Mouse (Mus musculus): ENCODE data around the gene Mitf.

Mitf gene

DNA sequence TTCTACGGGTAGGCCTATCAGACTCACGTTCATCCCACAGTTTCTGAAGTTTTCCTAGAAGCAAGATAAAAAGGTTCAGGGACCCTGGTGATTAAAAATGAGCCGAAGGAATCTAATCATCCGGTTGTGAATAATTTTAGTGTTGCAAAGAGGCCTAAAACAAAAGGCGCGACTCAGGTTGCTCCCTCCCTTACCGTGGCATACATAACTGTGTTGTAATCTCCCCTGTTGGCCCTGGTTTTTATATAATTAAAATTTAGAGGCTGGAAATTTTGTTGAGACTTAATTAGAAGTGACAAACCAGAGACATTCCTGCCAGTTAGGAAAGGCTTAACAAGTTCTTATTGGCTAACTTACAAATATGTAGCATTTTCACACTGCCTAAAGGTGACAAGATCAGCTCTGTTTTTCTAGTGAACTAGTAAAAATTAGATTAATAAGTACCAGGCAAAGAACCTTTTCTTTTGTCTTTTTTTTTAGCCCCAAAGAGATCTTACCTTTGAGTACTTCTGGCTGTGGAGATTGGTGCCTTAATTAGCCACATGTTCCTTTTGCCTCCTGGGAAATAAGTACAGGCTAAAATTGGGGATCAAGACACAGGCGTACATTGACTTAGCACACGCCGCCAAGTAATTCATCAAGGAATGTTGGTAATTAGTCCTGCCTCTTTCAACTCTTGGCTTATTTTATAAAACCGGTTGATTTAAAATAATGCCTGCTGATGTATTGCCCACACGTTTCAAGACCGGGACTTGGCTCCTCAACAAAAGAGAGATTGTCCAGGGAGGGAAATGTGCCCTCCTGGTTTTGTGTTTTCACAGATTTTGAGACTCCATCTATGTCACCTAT lies 143.4 kb downstream of the Mitf start:
- no peak for DNase-seq (ENCODE audit: low spot score)

- no peak for DNase-seq (ENCODE audit: low spot score)
Measured at GRCm38 (mm10) chr6:97950882-97951245, 144.0 kb downstream of the Mitf start.

- no peak for DNase-seq (ENCODE audit: low spot score)
Measured at GRCm38 (mm10) chr6:97951711-97952110, 144.9 kb downstream of the Mitf start.

GRCm38 (mm10) chr6:97952845-97953244 lies 146.0 kb downstream of the Mitf start:
- no peak for DNase-seq (ENCODE audit: low spot score)

GRCm38 (mm10) chr6:97956121-97956520 lies 149.3 kb downstream of the Mitf start:
- DNase-seq (ENCODE audit: low spot score) = no peak

GRCm38 (mm10) chr6:97956636-97957035 lies 149.8 kb downstream of the Mitf start:
- DNase-seq (ENCODE audit: low spot score) = no peak

DNA sequence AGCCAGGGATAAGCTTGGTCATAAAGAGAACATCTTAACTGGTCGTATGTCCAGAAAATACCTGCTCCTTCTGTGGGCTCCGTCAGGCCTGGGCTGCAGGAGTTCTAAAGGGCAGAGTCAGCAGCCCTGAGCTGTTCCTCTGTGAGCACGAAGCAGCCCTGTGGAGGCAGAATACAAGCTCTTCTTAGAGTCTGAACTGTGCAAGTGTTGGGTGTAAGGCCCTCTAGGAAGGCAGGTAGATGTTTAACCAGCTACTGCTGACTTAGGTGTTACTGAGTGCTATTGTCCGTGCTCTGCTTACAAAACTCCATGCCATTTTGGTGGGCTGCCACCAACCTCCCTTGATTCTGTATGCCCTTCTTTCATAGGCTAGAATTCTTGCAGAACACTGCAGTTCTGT lies 151.4 kb downstream of the Mitf start:
- no peak for DNase-seq (ENCODE audit: low spot score)

GRCm38 (mm10) chr6:97961776-97962175 lies 154.9 kb downstream of the Mitf start:
- DNase-seq (ENCODE audit: low spot score) = no peak

- DNase-seq (ENCODE audit: low spot score) = no peak
Measured at GRCm38 (mm10) chr6:97962311-97962710, 155.5 kb downstream of the Mitf start.

GRCm38 (mm10) chr6:97964750-97965149 lies 157.9 kb downstream of the Mitf start:
- no peak for DNase-seq (ENCODE audit: low spot score)

DNA sequence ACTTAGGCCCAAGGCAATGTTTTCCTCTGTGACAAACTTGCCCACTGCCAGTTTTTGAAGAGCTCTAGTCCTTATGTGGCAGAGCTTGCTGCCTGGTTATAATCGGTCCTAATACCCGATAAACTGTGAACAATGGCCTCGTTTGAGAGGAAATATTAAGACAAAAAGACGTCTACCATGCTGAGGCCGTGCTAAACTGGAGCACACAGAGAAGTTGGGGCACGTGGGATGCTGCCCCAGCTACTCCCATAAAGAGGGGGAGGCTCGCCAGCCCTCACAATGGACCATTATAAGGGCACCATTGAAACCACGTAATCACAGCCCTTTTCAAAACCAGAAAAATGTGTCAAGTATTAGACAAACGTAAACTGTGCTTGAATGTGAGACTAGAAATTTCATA lies 174.8 kb downstream of the Mitf start:
- DNase-seq (ENCODE audit: low spot score) = no peak

DNA sequence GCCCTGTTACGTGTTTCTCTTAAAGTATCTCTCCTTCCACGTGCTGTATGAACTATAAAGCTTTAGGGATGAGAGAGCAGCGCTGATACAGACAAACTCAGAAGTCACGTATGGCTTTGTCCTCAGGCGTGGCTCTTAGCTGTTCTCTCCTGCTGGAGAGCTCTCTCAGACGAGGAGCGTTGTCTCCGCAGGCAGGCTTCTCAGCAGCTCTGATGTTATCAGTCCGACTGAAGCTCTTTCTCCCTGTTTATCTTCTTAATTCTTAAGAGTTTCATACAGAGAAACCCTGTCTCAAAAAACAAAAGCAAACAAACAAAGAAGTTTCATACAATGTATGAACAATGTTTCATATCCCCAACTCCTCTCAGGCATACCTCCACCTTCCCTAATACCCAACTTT lies 178.8 kb downstream of the Mitf start:
- no peak for DNase-seq (ENCODE audit: low spot score)

GRCm38 (mm10) chr6:97986417-97986816 lies 179.6 kb downstream of the Mitf start:
- no peak for DNase-seq (ENCODE audit: low spot score)

- no peak for DNase-seq (ENCODE audit: low spot score)
Measured at GRCm38 (mm10) chr6:97993507-97993906, 186.7 kb downstream of the Mitf start.

DNA sequence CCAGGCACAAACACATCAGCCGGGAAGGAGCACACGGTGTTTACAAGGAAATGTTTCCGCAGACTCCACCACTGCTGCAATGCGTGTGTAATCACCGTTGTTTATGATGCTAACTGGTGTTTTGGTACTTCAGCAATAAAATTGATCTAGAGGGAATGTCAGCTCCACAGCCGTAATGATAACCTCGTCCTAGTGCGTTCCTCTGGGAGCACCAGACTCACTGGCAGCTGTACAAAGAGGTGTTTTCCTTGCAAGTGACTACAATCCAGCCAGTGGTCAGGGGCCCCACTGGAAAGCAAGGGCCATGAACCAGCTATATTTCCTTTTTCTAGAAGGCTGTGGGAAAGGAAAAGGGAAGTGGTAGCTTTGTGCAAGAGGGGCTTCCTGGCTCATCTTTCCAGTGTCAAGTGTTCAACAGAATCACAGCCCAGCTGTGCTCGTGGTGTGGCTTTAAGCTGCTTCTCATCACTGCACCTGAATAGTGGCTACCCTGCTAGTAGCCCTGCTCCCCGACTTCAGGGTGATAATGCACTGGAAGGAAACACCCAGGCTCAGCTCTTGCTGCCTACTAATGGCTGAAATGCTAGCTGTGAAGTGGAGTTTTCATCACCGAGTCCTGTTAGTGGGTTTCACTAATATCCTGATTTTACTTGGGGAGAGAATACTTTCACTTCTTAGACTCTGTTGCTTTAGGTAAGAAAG lies 188.9 kb downstream of the Mitf start:
- no peak for DNase-seq (ENCODE audit: low spot score)

DNA sequence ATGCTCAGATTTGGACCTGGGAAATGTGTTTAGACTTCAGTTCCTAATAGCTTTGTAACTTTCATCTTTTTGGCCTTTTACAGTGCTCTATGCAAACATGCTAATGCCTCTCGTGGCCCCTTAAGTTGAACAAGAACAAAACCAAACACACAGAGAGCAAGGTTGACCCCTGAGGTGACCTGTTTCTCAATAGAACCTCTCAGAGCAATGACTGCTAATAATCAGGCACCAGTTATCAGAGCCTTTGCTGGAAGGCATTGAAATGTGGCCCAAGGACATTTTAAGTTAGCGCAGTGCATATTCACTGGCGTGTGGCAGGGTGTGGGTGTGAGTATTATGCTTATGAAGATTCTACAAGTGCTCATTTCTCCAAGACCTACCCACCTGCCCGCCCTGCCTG lies 194.7 kb downstream of the Mitf start:
- peak; percentile 51 for DNase-seq (ENCODE audit: low spot score)

DNA sequence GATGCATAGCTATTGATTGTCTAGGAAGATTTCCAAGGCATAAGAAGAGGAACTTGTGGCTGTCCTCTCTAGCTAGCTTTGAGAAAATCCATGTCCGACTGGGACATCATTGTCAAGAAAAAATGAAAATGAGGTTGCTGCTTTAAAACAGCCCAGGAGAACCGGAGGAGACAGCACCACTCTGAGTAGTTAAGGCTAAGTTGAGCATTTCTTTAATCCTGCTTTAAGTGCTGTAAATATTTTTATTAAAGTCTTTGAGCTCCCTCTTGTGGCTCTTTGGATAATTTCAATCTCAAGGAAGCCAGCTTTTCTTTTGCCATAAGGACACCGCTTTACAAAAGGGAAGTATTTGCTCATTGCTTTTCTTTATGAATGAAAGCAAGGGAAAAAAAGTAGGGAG lies 196.3 kb downstream of the Mitf start:
- peak; percentile 35 for DNase-seq (ENCODE audit: low spot score)

DNA sequence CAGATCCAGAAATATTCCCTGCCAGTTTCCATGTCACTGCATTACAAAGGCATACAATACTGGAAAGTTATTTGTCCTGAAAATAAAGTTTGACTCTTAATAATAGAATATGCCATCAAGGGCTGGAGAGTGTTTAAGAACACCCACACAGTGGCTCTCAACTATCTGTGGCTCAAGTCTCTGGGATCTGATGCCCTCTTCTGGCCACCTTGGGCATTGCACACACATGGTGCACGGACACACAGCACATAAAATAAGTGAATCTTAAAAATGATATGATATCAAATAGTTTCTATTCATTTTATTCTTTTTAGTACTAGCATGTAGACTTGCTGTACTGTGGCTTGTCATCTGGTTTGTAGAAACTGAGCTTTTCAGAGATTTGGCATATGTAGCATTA lies 198.7 kb downstream of the Mitf start:
- DNase-seq (ENCODE audit: low spot score) = peak; percentile 56

GRCm38 (mm10) chr6:98015066-98015465 lies 208.2 kb downstream of the Mitf start:
- no peak for DNase-seq (ENCODE audit: low spot score)

- no peak for DNase-seq (ENCODE audit: low spot score)
Measured at GRCm38 (mm10) chr6:98015819-98016218, 209.0 kb downstream of the Mitf start.

GRCm38 (mm10) chr6:98023876-98024275 lies 217.0 kb downstream of the Mitf start:
- no peak for DNase-seq (ENCODE audit: low spot score)

- DNase-seq (ENCODE audit: low spot score) = no peak
Measured at GRCm38 (mm10) chr6:98038513-98038912, 231.7 kb downstream of the Mitf start.

GRCm38 (mm10) chr6:98041795-98042194 lies 234.9 kb downstream of the Mitf start:
- DNase-seq (ENCODE audit: low spot score) = no peak

All from embryo, embryonic 10 days (tissue).